Mouse (Mus musculus): Measurements from ENCODE around the gene Ctsh.

DNA sequence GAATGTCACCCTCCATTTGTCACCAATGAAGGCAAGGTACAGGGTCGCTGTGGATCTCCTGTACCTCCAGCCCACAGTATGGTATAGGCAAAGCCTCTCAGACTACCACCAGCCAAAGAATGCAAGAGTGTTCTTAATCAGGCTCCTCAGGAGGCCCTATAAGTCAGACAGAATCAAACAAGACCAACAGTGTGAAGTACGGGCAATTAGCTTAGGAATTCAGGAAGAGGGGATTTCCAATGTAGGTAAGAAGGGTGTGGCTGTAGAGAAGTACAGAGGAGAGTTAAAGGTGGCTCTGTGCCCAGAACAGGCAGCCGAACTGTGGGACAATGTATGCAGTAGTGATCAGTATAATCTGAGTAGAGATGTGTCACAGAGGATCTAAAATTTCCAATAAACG is 17.6 kb upstream of the Ctsh start:
- TF ChIP-seq CTCF (IDR thresholded peaks at IDR 0.05; ENCODE audit: low read depth, low read length) (no peak), POLR2A (IDR thresholded peaks at IDR 0.05; ENCODE audit: insufficient read depth, low read length) (no peak)

Data from ES-Bruce4 (cell line).